Mouse (Mus musculus) stomach, embryonic 16.5 days (tissue): ENCODE measurements around the gene Lfng. TPM values are rescaled to one million over a fixed set of nuclear protein-coding genes. Genes with fewer than 3 reads are reported as not detected.
A peak's percentile ranks its signal among the peaks of the same experiment; 100 is the strongest.

Experiments used
- ATAC-seq: fragments of 200-750 bp; cut with Nextera tagmentation; 2 replicates; pipeline ENCODE4 v1.8.0; 2017; ENCODE audit warnings: moderate number of reproducible peaks, moderate TSS enrichment; ENCODE audit not compliant: insufficient read depth, low FRiP score
- H3K27ac ChIP-seq: fragments of 300-500 bp; sonication (generic); 2 replicates; pipeline ENCODE4 v1.5.1; 2014; ENCODE audit warnings: low read length
- H3K27me3 ChIP-seq: fragments of 300-500 bp; sonication (generic); 2 replicates; pipeline ENCODE4 v1.6.1; 2014; ENCODE audit warnings: low read length, control low read depth, mixed read lengths; ENCODE audit not compliant: control insufficient read depth, insufficient read depth
- H3K36me3 ChIP-seq: fragments of 300-500 bp; sonication (generic); 2 replicates; pipeline ENCODE4 v1.6.1; 2014; ENCODE audit warnings: low read length; ENCODE audit not compliant: control insufficient read depth, insufficient read depth
- H3K4me1 ChIP-seq: fragments of 300-500 bp; sonication (generic); 2 replicates; pipeline ENCODE4 v1.6.1; 2014; ENCODE audit warnings: low read length, control low read depth, mixed read lengths; ENCODE audit not compliant: control insufficient read depth, insufficient read depth
- H3K4me2 ChIP-seq: fragments of 300-500 bp; sonication (generic); 2 replicates; pipeline ENCODE4 v1.6.1; 2014; ENCODE audit warnings: low read depth, low read length, mixed read lengths
- H3K4me3 ChIP-seq: fragments of 300-500 bp; sonication (generic); replicated peaks from 2 replicates; pipeline ENCODE4 v1.5.1; 2014; ENCODE audit warnings: mild to moderate bottlenecking, low read length
- H3K9ac ChIP-seq: fragments of 300-500 bp; sonication (generic); 2 replicates; pipeline ENCODE4 v1.6.1; 2014; ENCODE audit warnings: low read length
- H3K9me3 ChIP-seq: fragments of 300-500 bp; sonication (generic); replicated peaks from 2 replicates; pipeline ENCODE4 v1.6.1; 2016; ENCODE audit warnings: low read length, control low read depth; ENCODE audit not compliant: control insufficient read depth
- WGBS: fragments of 180-500 bp; shearing (Covaris S2); extraction: QIAGEN DNeasy Blood & Tissue Kit; methylation state at CpG from one replicate; pipeline ENCODE4 v1.1.7; 2014; 5-methylcytosine and 5-hydroxymethylcytosine counted together
- polyA plus RNA-seq: library from polyadenylated mRNA; unstranded; fragments of >200 nt; fragmentation: Nextera tagmentation; extraction: Ambion mirVana; gene quantifications from 2 replicates; pipeline ENCODE4 v1.2.1, GENCODE M21; 2015

Lfng gene
- polyA plus RNA-seq, 1 experiment from 2014 or later: 21.5 TPM

DNA sequence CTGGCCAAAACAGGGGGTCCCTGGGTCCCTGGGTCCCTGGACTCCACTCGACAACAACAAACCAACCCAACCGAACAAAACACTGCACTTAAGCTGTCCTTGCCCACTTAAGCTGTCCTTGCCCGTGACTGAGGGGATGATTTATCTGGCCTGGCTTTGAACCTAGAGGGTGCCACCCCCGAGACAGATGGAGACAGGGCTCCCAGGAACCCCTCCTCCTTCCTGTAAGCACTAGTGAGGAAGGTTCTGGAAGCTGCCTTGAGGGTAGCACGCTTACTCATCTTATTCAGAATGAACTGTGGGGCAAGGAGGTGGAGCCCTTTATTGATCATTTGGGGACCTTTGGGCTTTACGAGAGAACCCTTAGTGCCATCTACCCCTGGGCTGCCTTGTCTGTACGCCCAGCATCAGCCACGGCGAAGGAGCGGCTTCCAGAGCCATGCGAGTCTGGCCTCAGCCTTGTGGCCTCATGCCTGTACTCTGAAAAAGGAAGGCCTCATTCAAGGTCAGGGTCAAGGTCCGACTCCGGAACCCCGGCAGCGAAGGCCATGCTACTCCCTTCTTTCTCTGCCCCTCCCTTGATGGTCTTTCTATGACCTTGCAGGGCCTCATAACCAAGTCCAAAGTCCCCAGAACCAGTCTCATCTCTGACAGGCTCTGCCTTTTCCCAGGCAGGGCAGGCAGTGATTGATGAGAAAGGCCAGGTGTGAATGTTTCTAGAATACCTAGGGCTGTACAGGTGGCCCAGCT is 47.2 kb downstream of the Lfng start:
- peak; percentile 30; the same call in 1 of the 2 replicates for ATAC-seq
- no peak overlapping the region for H3K9ac ChIP-seq
- H3K36me3 ChIP-seq: no peaks in the 10 kb centered on the region
- H3K27ac ChIP-seq: no peak overlapping the region
- H3K4me1 ChIP-seq: peaks cover 6% of the 10 kb centered on the region
- no peaks in the 10 kb centered on the region for H3K27me3 ChIP-seq
- H3K9me3 ChIP-seq: no peaks in the 10 kb centered on the region
- no peak overlapping the region for H3K4me2 ChIP-seq
- H3K4me3 ChIP-seq: no peak overlapping the region
- 69% methylated on average over 15 of the region's 15 CpGs for WGBS

GRCm38 (mm10) chr5:140659607-140660272 is 52.6 kb downstream of the Lfng start:
- 54% methylated on average over 16 of the region's 16 CpGs for WGBS
- Histone ChIP-seq H3K9ac (0 out of 2 replicates have a peak overlapping the region, but pooled peaks have one; percentile 44), H3K4me3 (no peak overlapping the region), H3K4me1 (peaks cover 29% of the 10 kb centered on the region), H3K27me3 (no peaks in the 10 kb centered on the region), H3K36me3 (no peaks in the 10 kb centered on the region), H3K9me3 (no peaks in the 10 kb centered on the region), H3K4me2 (no peak overlapping the region), H3K27ac (no peak overlapping the region)
- no peak for ATAC-seq

DNA sequence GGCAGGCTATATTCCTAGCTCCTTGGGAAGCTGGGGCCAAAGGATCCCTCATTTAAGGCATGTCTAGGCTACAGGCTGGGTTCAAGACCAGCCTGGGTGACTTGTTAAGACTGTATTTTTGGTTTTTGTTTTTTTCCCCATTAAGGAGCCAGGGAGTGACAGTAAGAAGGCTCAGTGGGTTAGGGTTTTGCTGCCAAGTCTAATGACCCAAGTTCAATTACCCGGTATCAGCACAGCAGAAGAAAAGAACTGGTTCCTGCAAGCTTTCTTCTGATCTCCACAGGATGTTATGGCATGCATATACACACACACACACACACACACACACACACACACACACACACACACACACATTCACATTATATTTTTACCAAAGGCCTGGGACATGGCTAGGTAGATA is 53.3 kb downstream of the Lfng start:
- no peak for ATAC-seq
- WGBS: 56% methylated on average over 1 of the region's 1 CpGs
- peaks cover 29% of the 10 kb centered on the region for H3K4me1 ChIP-seq
- no peak overlapping the region for H3K27ac ChIP-seq
- H3K4me3 ChIP-seq: no peak overlapping the region
- no peak overlapping the region for H3K9ac ChIP-seq
- no peaks in the 10 kb centered on the region for H3K36me3 ChIP-seq
- H3K9me3 ChIP-seq: no peaks in the 10 kb centered on the region
- H3K4me2 ChIP-seq: no peak overlapping the region
- H3K27me3 ChIP-seq: no peaks in the 10 kb centered on the region

DNA sequence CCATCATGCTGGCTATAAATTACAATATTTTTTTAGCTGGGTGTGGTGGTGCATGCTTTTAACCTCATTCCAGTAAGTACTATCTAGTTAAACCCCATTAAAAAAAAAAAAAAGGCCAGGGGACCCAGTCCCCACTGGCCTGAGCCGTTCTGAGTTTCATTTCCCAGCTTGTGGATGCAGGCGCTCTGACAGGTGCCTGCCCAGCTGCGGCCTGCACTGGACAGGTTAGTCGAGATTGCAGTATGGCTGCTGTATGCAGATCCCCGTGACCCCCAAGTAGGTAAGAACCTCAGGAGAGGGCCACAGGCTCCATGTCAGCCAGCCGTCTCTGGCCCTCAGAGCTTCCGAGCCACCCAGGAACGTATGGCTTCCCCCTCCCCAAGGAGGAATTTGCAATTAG is 54.3 kb downstream of the Lfng start:
- H3K27me3 ChIP-seq: no peaks in the 10 kb centered on the region
- no peak overlapping the region for H3K4me2 ChIP-seq
- H3K4me1 ChIP-seq: peaks cover 29% of the 10 kb centered on the region
- H3K36me3 ChIP-seq: peaks cover 3% of the 10 kb centered on the region; the same call in 1 of the 2 replicates
- no peaks in the 10 kb centered on the region for H3K9me3 ChIP-seq
- H3K27ac ChIP-seq: no peak overlapping the region; the same call in 1 of the 2 replicates
- H3K9ac ChIP-seq: no peak overlapping the region
- WGBS: 60% methylated on average over 8 of the region's 8 CpGs
- ATAC-seq: no peak
- H3K4me3 ChIP-seq: no peak overlapping the region

DNA sequence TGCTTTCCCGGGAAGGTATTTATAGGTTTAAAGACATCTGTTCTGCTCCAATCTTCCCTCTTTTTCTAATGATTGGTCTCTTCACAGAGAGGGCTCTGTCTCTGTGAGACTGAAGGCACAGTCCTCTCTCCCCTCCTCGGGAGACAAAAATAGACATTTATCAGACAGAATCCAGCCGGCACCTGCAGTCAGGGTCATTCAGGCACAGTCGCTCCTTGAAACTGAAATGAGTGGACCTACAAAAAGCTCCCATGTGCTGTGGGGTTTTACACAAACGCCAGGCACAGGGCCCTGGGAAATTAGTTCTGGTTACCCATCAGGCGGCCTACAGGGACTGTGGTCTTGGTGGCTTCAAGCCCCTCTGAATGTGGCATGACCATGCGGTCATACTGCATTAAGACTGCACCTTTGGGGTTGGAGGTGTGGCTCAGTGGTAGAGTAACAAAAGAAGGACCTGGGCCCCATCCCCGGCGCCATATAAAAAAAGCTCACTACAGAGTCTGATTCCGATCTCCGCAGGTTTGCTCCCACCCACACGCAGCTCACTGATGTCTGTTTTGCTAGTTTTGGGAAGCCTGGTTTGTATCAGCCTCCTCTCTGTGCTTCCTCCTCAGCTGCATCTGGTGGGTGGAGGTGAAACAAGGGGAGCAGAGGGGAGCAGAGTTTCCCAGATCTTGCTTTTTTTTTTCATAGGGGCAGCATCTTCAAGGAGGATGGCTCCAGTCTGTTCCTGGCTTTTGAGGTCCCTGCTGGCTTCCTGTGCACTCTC is 54.9 kb downstream of the Lfng start:
- Histone ChIP-seq H3K4me3 (no peak overlapping the region), H3K9ac (no peak overlapping the region), H3K36me3 (peaks cover 3% of the 10 kb centered on the region; the same call in 1 of the 2 replicates), H3K4me2 (no peak overlapping the region), H3K27ac (peak overlapping the region; percentile 25; the same call in 1 of the 2 replicates), H3K9me3 (no peaks in the 10 kb centered on the region), H3K27me3 (no peaks in the 10 kb centered on the region), H3K4me1 (peaks cover 29% of the 10 kb centered on the region)
- no peak for ATAC-seq
- 48% methylated on average over 12 of the region's 12 CpGs for WGBS

GRCm38 (mm10) chr5:140662741-140663592 is 55.8 kb downstream of the Lfng start:
- no peak overlapping the region for H3K4me2 ChIP-seq
- WGBS: 58% methylated on average over 17 of the region's 17 CpGs
- H3K9me3 ChIP-seq: no peaks in the 10 kb centered on the region
- H3K4me1 ChIP-seq: peaks cover 29% of the 10 kb centered on the region
- H3K27ac ChIP-seq: 0 out of 2 replicates have a peak overlapping the region, but pooled peaks have one; percentile 25
- H3K36me3 ChIP-seq: peaks cover 3% of the 10 kb centered on the region; the same call in 1 of the 2 replicates
- H3K9ac ChIP-seq: no peak overlapping the region
- no peak overlapping the region for H3K4me3 ChIP-seq
- no peak for ATAC-seq
- H3K27me3 ChIP-seq: no peaks in the 10 kb centered on the region

GRCm38 (mm10) chr5:140663621-140664180 is 56.6 kb downstream of the Lfng start:
- Histone ChIP-seq H3K36me3 (peaks cover 5% of the 10 kb centered on the region), H3K4me2 (no peak overlapping the region), H3K9me3 (peaks cover 1% of the 10 kb centered on the region; the same call in 1 of the 2 replicates), H3K27ac (peak overlapping the region; percentile 21; the same call in 1 of the 2 replicates), H3K9ac (peak overlapping the region; percentile 49; the same call in 1 of the 2 replicates), H3K4me3 (no peak overlapping the region), H3K4me1 (peaks cover 29% of the 10 kb centered on the region), H3K27me3 (no peaks in the 10 kb centered on the region)
- WGBS: 41% methylated on average over 7 of the region's 7 CpGs
- ATAC-seq: peak; percentile 71
